Mouse (Mus musculus): ENCODE results near the gene Ddah1.

DNA sequence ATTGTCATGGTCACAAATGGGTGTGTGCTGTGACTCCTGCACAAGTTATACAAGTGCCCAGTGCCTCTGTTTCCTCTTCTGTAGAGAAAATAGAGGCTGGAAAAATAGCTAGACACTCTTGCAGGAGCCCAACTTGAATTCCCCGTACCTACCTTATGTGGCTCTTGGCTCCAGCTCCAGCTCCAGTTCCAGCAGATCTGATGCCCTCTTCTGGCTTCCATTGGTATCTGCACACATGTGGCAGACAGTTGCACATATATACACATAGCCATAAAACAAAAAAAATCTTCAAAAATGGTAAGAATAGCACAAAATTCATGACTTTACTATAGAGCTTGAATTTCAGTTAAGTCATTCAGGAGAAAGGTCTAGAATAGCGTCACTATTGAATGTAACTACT, 62.5 kb downstream of the Ddah1 start:
- no peak for TF ChIP-seq GATA1 (IDR thresholded peaks at IDR 0.05; ENCODE audit: borderline replicate concordance, low read length)
- TF ChIP-seq FLI1 (IDR thresholded peaks at IDR 0.05; ENCODE audit: low read length) = no peak

Measured in megakaryocyte, embryonic 14.5 days (primary cell).